23 mouse cellular contexts compared by ENCODE assay signal in genomic region chr1:193093596-193093995, GRCm38 (mm10). TPM values are rescaled to one million over a fixed set of nuclear protein-coding genes. Genes with fewer than 3 reads are reported as not detected.
DNase-seq lines count a peak whose midpoint lies in the region; ATAC-seq lines count a peak whose summit lies in the region.
"Had no signal": no experiment of that assay in that cellular context is flagged by ENCODE, and none has a peak within 500 bp of the region (broad histone marks: within the 10 kb centered on the region; RNA-seq: fewer than 3 reads in every experiment).

No protein-coding gene starts in this region.

- no peak overlapping the region for H3K4me2 ChIP-seq in midbrain, embryonic 11.5 days
- no peak overlapping the region for H3K4me2 ChIP-seq in midbrain, embryonic 16.5 days (ENCODE audit: low read length)
- H3K4me2 ChIP-seq in kidney, embryonic 14.5 days (replicated peaks; ENCODE audit: low read depth, low read length), result no peak overlapping the region
- H3K4me2 ChIP-seq: embryonic facial prominence, embryonic 13.5 days; embryonic facial prominence, embryonic 15.5 days; forebrain, embryonic 12.5 days had no signal

- ATAC-seq in midbrain, embryonic 11.5 days (ENCODE audit: low FRiP score), result no peak
- ATAC-seq in midbrain, embryonic 16.5 days, result no peak
- no peak for ATAC-seq in kidney, embryonic 14.5 days (ENCODE audit: low FRiP score, low TSS enrichment)
- ATAC-seq: forebrain, embryonic 14.5 days; forebrain, embryonic 16.5 days had no signal

- WGBS in midbrain, embryonic 11.5 days, result 85% methylated on average over 3 of the region's 3 CpGs
- WGBS in midbrain, embryonic 16.5 days, result 87% methylated on average over 3 of the region's 3 CpGs
- WGBS in kidney, embryonic 14.5 days, result 84% methylated on average over 3 of the region's 3 CpGs

- no peaks in the 10 kb centered on the region for H3K9me3 ChIP-seq in midbrain, embryonic 11.5 days (ENCODE audit: control insufficient read depth, low read length)
- no peaks in the 10 kb centered on the region for H3K9me3 ChIP-seq in midbrain, embryonic 16.5 days (replicated peaks; ENCODE audit: control insufficient read depth, low read length, poor library complexity, severe bottlenecking)
- H3K9me3 ChIP-seq in kidney, embryonic 14.5 days (ENCODE audit: control insufficient read depth, low read length), result no peaks in the 10 kb centered on the region
- H3K9me3 ChIP-seq: embryonic facial prominence, embryonic 13.5 days; embryonic facial prominence, embryonic 15.5 days; forebrain, embryonic 10.5 days; forebrain, embryonic 12.5 days had no signal

- H3K9ac ChIP-seq in midbrain, embryonic 11.5 days (ENCODE audit: low read length), result no peak overlapping the region
- H3K9ac ChIP-seq in midbrain, embryonic 16.5 days (ENCODE audit: low read depth, low read length), result no peak overlapping the region
- H3K9ac ChIP-seq in kidney, embryonic 14.5 days (ENCODE audit: low read depth, low read length), result no peak overlapping the region
- H3K9ac ChIP-seq: embryonic facial prominence, embryonic 13.5 days; embryonic facial prominence, embryonic 15.5 days; forebrain, embryonic 12.5 days had no signal

- no peaks in the 10 kb centered on the region for H3K4me1 ChIP-seq in midbrain, embryonic 11.5 days (ENCODE audit: control insufficient read depth, insufficient read depth, low read length)
- H3K4me1 ChIP-seq in midbrain, embryonic 16.5 days (ENCODE audit: control insufficient read depth, insufficient read depth, low read length), result peaks cover 8% of the 10 kb centered on the region; the same call in 1 of the 2 replicates
- H3K4me1 ChIP-seq in kidney, embryonic 14.5 days (ENCODE audit: control insufficient read depth, insufficient read depth, low read length), result no peaks in the 10 kb centered on the region
- H3K4me1 ChIP-seq: embryonic facial prominence, embryonic 13.5 days; embryonic facial prominence, embryonic 15.5 days had no signal

- no peak overlapping the region for H3K27ac ChIP-seq in midbrain, embryonic 11.5 days (ENCODE audit: low read depth, low read length)
- no peak overlapping the region for H3K27ac ChIP-seq in midbrain, embryonic 16.5 days (ENCODE audit: low read length)
- no peak overlapping the region for H3K27ac ChIP-seq in kidney, embryonic 14.5 days (ENCODE audit: low read depth, low read length)
- H3K27ac ChIP-seq: embryonic facial prominence, embryonic 13.5 days; embryonic facial prominence, embryonic 15.5 days; forebrain, embryonic 10.5 days; forebrain, embryonic 12.5 days had no signal

- no peaks in the 10 kb centered on the region for H3K36me3 ChIP-seq in midbrain, embryonic 11.5 days (ENCODE audit: control insufficient read depth, insufficient read depth, low read length)
- no peaks in the 10 kb centered on the region for H3K36me3 ChIP-seq in midbrain, embryonic 16.5 days (ENCODE audit: control insufficient read depth, insufficient read depth, low read length)
- no peaks in the 10 kb centered on the region for H3K36me3 ChIP-seq in kidney, embryonic 14.5 days (ENCODE audit: control insufficient read depth, insufficient read depth, low read length)
- H3K36me3 ChIP-seq: embryonic facial prominence, embryonic 13.5 days; embryonic facial prominence, embryonic 15.5 days; forebrain, embryonic 10.5 days; forebrain, embryonic 12.5 days had no signal

- DNase-seq in adrenal gland, adult 2 months, result peak; percentile 72
- no peak for DNase-seq in adrenal gland, postnatal 4 days (ENCODE audit: low spot score in 2 of 2)
- DNase-seq in midbrain, embryonic 11.5 days (ENCODE audit: low spot score, missing footprints), result peak; percentile 56
- peak; percentile 61 for DNase-seq in adrenal gland, postnatal 14 days
- peak; percentile 27 for DNase-seq in brain, adult 2 months (ENCODE audit: low read depth, low spot score)
- no peak for DNase-seq in kidney, adult 8-10 months
- DNase-seq: cerebellum, adult 11 months; cerebellum, adult 18-20 months; cerebellum, adult 8-10 months; cerebellum, adult 9-11 months; cerebellum, postnatal 14 days; cerebellum, postnatal 36 days; embryo, embryonic 11 days had no signal

- no peak overlapping the region for H3K4me3 ChIP-seq in midbrain, embryonic 11.5 days (ENCODE audit: low read depth, low read length)
- H3K4me3 ChIP-seq in midbrain, embryonic 16.5 days (ENCODE audit: low read depth, low read length), result no peak overlapping the region
- H3K4me3 ChIP-seq in kidney, embryonic 14.5 days (ENCODE audit: low read length), result no peak overlapping the region
- H3K4me3 ChIP-seq: embryonic facial prominence, embryonic 13.5 days; embryonic facial prominence, embryonic 15.5 days; erythroblast, embryonic 14.5 days; forebrain, embryonic 10.5 days; forebrain, embryonic 12.5 days had no signal

- H3K27me3 ChIP-seq in midbrain, embryonic 11.5 days (ENCODE audit: control insufficient read depth, insufficient read depth, low read length), result no peaks in the 10 kb centered on the region
- H3K27me3 ChIP-seq in midbrain, embryonic 16.5 days (ENCODE audit: control insufficient read depth, insufficient read depth, low read depth, low read length), result no peaks in the 10 kb centered on the region
- no peaks in the 10 kb centered on the region for H3K27me3 ChIP-seq in kidney, embryonic 14.5 days (ENCODE audit: control insufficient read depth, insufficient read depth, low read length)
- H3K27me3 ChIP-seq: embryonic facial prominence, embryonic 13.5 days; embryonic facial prominence, embryonic 15.5 days; forebrain, embryonic 12.5 days had no signal

RNA-seq across cellular contexts. Expression of gene Diexf, which starts 36.5 kb away (rescaled TPM):
- 10 to 100 TPM; 11.1 to 19.0 TPM for total RNA-seq in adrenal gland, adult 2 months (2021)
- 10.6 and 12.9 TPM in 2 replicates for polyA plus RNA-seq in adrenal gland, adult 2 months (2012; rRNA removed)
- total RNA-seq in adrenal gland, postnatal 4 days (2021), result 10 to 100 TPM; 18.1 to 19.9 TPM
- 8.5 and 10.7 TPM in 2 replicates for polyA plus RNA-seq in midbrain, embryonic 11.5 days (2014; fragmentation: Nextera tagmentation; extraction: Ambion mirVana)
- 8.9 and 9.7 TPM in 2 replicates for polyA plus RNA-seq in midbrain, embryonic 16.5 days (2015; fragmentation: Nextera tagmentation; extraction: Ambion mirVana)
- total RNA-seq in adrenal gland, postnatal 14 days (2021), result 18.9 and 19.5 TPM in 2 replicates
- 9.0 and 11.0 TPM in 2 replicates for polyA plus RNA-seq in kidney, embryonic 14.5 days (2014; fragmentation: Nextera tagmentation; extraction: Ambion mirVana)

RNA-seq across cellular contexts. Expression of gene Syt14, which starts 58.0 kb away (rescaled TPM):
- 1 to 10 TPM; 8.3 to 8.7 TPM for total RNA-seq in adrenal gland, adult 2 months (2021)
- 0.93 and 1.4 TPM in 2 replicates for polyA plus RNA-seq in adrenal gland, adult 2 months (2012; rRNA removed)
- total RNA-seq in adrenal gland, postnatal 4 days (2021), result 10 to 100 TPM in 1 of 2 experiments, 1 to 10 TPM in 1; 9.9 to 10.6 TPM
- 6.3 and 6.4 TPM in 2 replicates for polyA plus RNA-seq in midbrain, embryonic 11.5 days (2014; fragmentation: Nextera tagmentation; extraction: Ambion mirVana)
- polyA plus RNA-seq in midbrain, embryonic 16.5 days (2015; fragmentation: Nextera tagmentation; extraction: Ambion mirVana), result 6.9 and 8.2 TPM in 2 replicates
- 6.6 and 6.8 TPM in 2 replicates for total RNA-seq in adrenal gland, postnatal 14 days (2021)
- polyA plus RNA-seq in kidney, embryonic 14.5 days (2014; fragmentation: Nextera tagmentation; extraction: Ambion mirVana), result 2.6 and 3.2 TPM in 2 replicates
- polyA plus RNA-seq: C2C12 had no signal

RNA-seq across cellular contexts. Expression of gene Irf6, which starts 59.3 kb away (rescaled TPM):
- total RNA-seq in adrenal gland, adult 2 months (2021), result under 1 TPM; 0.31 to 0.49 TPM
- 0.09 and 0.51 TPM in 2 replicates for polyA plus RNA-seq in adrenal gland, adult 2 months (2012; rRNA removed)
- total RNA-seq in adrenal gland, postnatal 4 days (2021), result 1 to 10 TPM; 3.6 to 4.7 TPM
- 1.5 and 2.8 TPM in 2 replicates for polyA plus RNA-seq in midbrain, embryonic 11.5 days (2014; fragmentation: Nextera tagmentation; extraction: Ambion mirVana)
- polyA plus RNA-seq in midbrain, embryonic 16.5 days (2015; fragmentation: Nextera tagmentation; extraction: Ambion mirVana), result 0.66 and 0.67 TPM in 2 replicates
- total RNA-seq in adrenal gland, postnatal 14 days (2021), result 1.1 and 2.9 TPM in 2 replicates
- 7.4 and 16.1 TPM in 2 replicates for polyA plus RNA-seq in kidney, embryonic 14.5 days (2014; fragmentation: Nextera tagmentation; extraction: Ambion mirVana)
- polyA plus RNA-seq: erythroblast, embryonic 14.5 days had no signal

Comparison
In these comparisons a context has a peak if more than half of its experiments do, and no peak if none do; other contexts are left out.
1. DNase-seq: peak in adrenal gland, adult 2 months (single experiment), midbrain, embryonic 11.5 days (single experiment), adrenal gland, postnatal 14 days (single experiment) and brain, adult 2 months (single experiment); none in adrenal gland, postnatal 4 days (0 of 2) and kidney, adult 8-10 months (0 of 2).